Mouse (Mus musculus) embryonic stem cell, embryonic (primary cell): ENCODE measurements around the gene Acd.

Experiments
- CTCF ChIA-PET, 4 experiments: fragments of 300-600 bp in 2 of 4; fragments of 350-600 bp in 2 of 4; sonication (Branson Sonifier 250); formaldehyde crosslinking; loops; one replicate each; lab custom pipeline; 2022; ENCODE audit warnings: inconsistent platforms in 2 of 4; lab: Charles Lee
- POLR2A ChIA-PET, 4 experiments: fragments of 300-600 bp in 2 of 4; fragments of 350-600 bp in 2 of 4; sonication (Branson Sonifier 250); formaldehyde crosslinking; loops; one replicate each; lab custom pipeline; 2022; ENCODE audit warnings: antibody characterized with exemption in 4 of 4, inconsistent platforms in 1 of 4; lab: Charles Lee

Gene Acd

DNA sequence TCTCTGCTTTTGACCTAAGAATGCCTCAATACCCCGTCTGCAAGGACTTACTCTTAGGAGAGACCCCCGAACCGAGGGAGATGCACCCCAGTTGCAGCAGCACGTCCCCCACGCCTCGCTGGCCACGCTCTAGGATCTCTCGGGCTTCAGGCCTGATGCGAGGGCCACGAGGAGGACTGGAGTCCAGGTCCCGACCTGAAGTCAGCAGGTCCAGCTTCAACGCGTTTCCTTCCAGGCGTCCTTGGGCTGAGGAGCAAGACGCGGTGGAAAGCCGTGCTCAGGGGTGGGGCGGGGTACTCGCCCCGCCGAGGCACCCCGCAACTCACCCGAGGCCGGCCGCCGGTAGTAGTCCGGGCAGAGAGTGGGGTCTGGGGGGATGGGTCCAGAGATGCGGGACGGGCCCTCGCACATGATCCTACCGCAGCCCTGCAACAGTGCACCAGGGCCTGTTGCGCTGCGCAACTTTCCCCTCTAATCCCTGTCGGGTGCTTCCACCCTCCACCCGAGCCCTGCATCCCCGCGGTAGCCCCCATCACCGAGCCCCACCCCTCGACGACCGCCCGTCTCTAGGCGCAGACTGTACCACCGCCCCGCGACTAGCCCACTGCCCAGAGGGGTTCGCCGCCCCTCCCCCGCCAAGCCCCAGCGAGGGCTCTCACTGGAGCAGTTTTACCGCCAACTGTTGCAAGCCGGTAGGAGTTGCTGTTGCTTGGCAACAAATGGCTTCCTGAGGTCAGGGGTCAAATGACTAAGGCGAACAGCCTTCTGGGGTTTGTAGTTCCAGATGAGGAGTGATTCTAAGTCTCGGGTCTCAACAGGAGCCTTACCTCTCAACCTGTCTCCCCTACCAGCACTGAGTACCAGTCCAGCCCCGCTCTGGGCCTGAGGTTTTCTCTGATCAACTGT is 6.8 kb upstream of the Acd start, which contains the start of the genes 4933405L10Rik and Enkd1:
TSS of gene 4933405L10Rik (plus strand) at position 158 of the 906 bp plus-strand sequence.
TSS of gene Enkd1 (minus strand) at position 713 of the 906 bp plus-strand sequence.
- CTCF ChIA-PET = interaction anchor here in 2 of 4 experiments (0.5 to 1.5 kb wide), 4 partner anchors 63 to 295 kb away, joined by 3 to 10 read pairs (median 4); partner anchors contain the start of genes Kctd19 (in 1 of the 2) and Lrrc36 (in 1 of the 2)
- POLR2A ChIA-PET = interaction anchor here in 3 of 4 experiments (0.6 to 1.1 kb wide), 7 partner anchors 13 to 346 kb away, joined by 3 to 6 read pairs (median 4); no protein-coding TSS in a partner anchor

DNA sequence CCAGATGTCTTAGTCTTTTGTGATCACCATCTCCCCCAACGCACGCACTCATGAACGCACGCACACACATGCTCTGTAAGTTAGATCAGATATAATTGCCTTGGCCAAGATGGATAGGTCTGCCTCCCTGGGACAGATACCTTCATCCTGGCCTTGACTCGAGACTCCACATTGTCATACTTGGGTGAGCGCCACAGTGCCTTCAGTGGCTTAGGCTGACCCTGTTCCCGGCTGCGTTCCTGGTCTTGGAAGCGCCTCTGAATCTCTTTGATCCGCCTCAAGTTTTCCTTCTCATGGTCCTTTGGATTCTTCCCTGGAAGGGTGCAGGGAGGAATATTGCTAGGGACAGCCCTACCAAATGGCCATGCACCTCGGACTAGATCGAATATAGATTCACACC is 5.5 kb upstream of the Acd start:
- ChIA-PET CTCF (interaction anchor here in 1 of 4 experiments (0.6 kb wide), 1 partner anchor 281 kb away, joined by 3 read pairs; no protein-coding TSS in a partner anchor), POLR2A (interaction anchor here in 1 of 4 experiments (0.8 to 1.1 kb wide), 2 partner anchors 19 to 48 kb away, joined by 5 to 6 read pairs; no protein-coding TSS in a partner anchor)

DNA sequence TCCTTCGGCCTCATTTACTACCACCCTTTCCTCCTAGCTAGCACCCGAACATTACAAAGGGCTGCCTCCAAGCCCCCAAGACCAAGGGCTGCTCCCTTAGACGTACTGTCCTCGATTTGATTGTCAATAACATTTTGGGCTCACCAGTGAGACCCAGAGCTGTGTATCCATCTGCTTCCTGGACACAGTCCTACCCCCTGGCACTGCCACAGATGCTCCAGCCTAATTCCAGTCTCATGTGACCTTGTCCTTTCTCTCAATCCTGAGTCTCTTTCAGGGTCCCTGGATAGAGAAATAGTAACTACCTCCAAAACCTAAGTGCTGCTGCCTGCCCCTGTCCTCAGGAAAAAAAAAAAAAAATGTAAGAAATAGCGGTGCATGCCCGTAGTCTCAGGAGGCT is 4.1 kb upstream of the Acd start:
- ChIA-PET POLR2A (interaction anchor here in 3 of 4 experiments (0.5 to 2.4 kb wide), 14 partner anchors 12 to 1557 kb away, joined by 3 to 10 read pairs (median 4); partner anchors contain the start of genes Carmil2 (in 1 of the 3), Pskh1 (in 1 of the 3), Ranbp10 (in 1 of the 3) and Tppp3 (in 1 of the 3)), CTCF (interaction anchor here in 3 of 4 experiments (0.6 to 2.0 kb wide), 6 partner anchors 9 to 494 kb away, joined by 3 to 12 read pairs (median 4); no protein-coding TSS in a partner anchor)

DNA sequence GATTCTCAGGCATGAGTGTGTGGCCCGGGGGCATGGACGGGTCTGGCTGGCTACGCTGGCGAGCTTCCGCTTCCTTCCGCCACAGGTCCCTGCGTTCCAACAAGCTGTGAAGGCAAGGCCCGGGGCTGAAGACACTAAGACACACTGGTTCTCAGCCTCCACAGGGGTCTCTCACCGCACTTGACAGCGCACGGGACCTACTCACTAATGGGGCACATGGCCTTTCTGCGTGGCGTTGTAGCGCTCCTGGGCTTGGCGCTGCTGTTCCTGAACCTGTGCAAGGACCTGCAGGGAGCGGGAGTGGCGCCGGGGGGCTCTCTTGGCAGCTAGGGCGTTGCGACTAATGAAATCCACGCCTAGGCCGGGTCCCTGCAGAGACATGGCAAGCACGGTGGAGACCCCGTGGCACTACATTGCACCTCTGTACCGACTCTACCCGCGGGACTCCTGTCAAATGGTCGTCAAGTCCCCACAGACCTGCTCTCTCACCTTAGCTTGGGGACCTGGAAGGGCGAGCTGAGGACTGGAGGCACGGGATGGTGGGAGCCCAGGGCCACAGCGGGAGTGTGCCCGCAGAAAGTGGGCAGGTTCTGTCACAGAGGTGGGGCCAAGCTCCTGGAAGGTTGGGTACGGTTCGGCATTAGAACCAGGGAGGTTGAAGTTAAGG is 3.4 kb upstream of the Acd start:
- POLR2A ChIA-PET = interaction anchor here in 3 of 4 experiments (0.5 to 2.4 kb wide), 16 partner anchors 10 to 1364 kb away, joined by 3 to 10 read pairs (median 4); partner anchors contain the start of genes Ranbp10 (in 2 of the 3), Pskh1 (in 1 of the 3), Tppp3 (in 1 of the 3) and Tsnaxip1 (in 1 of the 3)
- CTCF ChIA-PET = interaction anchor here (0.5 to 2.0 kb wide), 8 partner anchors 10 to 494 kb away, joined by 3 to 12 read pairs (median 4); no protein-coding TSS in a partner anchor

DNA sequence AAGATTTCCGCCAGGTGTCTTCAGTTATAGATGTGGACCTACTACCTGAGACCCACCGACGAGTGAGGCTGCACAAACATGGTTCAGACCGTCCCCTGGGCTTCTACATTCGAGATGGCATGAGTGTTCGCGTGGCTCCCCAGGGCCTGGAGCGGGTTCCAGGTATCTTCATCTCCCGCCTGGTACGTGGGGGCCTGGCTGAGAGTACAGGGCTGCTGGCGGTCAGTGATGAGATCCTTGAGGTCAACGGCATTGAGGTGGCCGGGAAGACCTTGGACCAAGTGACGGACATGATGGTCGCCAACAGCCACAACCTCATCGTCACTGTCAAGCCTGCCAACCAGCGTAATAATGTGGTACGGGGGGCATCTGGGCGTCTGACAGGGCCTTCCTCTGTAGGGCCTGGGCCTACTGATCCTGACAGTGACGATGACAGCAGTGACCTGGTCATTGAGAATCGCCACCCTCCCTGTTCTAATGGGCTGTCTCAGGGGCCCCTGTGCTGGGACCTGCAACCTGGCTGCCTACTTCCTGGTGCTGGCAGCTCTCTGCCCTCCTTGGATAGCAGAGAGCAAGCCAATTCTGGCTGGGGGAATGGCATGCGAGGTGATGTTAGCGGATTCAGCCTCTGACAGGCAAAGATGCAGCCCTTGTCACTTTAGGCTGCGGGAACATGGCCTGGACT is 2.0 kb upstream of the Acd start:
- CTCF ChIA-PET = interaction anchor here in 2 of 4 experiments (0.5 to 2.0 kb wide), 2 partner anchors 11 to 18 kb away, joined by 3 to 6 read pairs; no protein-coding TSS in a partner anchor
- POLR2A ChIA-PET = interaction anchor here in 2 of 4 experiments (0.5 to 5.3 kb wide), 7 partner anchors 10 to 127 kb away, joined by 3 to 45 read pairs (median 5); partner anchors contain the start of genes Carmil2 (in 1 of the 2) and Ranbp10 (in 1 of the 2)

DNA sequence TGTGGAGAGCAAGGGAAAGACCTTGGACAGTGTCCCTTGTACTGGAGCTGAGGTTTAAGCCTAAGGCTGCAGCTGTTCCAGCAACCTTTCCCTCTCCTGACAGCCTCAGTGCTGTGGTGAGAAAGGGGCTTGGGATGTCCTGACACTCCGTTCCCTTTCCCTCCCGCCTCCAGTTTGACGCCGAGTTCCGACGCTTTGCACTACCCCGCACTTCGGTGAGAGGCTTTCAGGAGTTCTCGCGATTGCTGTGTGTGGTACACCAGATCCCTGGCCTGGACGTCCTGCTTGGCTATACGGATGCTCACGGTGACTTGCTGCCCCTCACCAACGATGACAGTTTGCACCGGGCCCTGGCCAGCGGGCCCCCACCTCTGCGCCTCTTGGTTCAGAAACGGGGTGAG is 1.1 kb upstream of the Acd start:
- CTCF ChIA-PET = interaction anchor here in 2 of 4 experiments (0.6 kb wide), 2 partner anchors 14 to 147 kb away, joined by 3 to 6 read pairs; no protein-coding TSS in a partner anchor
- POLR2A ChIA-PET = interaction anchor here in 3 of 4 experiments (0.5 to 5.3 kb wide), 6 partner anchors 15 to 264 kb away, joined by 3 to 45 read pairs (median 4); partner anchors contain the start of genes Atp6v0d1 (in 1 of the 3), Carmil2 (in 1 of the 3) and Slc12a4 (in 1 of the 3)

DNA sequence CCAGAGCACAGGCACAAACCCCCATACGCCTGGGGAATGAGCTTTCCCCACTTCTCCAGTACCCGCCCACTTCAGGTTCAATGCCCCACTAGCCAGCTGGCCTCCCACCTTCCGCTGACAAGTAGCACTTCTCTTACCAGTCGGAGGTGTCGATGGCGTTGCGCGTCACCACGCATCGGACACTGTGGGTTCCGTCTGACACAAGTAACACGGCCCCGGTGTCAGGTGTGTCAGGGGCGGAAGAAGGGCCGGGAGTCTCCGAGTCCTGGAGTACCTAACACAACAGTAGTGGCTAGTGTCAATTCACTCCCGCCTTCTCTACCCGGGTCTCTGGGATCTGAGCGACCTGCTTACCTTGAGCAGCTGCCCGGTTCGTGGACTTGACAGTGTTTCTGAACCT is 336 bp downstream of the Acd start:
- ChIA-PET CTCF (interaction anchor here in 3 of 4 experiments (0.7 to 1.6 kb wide), 13 partner anchors 14 to 230 kb away, joined by 3 to 7 read pairs (median 3); partner anchors contain the start of gene Tppp3 (in 1 of the 3)), POLR2A (interaction anchor here in 3 of 4 experiments (0.6 to 5.7 kb wide), 43 partner anchors 8 to 357 kb away, joined by 3 to 58 read pairs (median 4); partner anchors contain the start of genes Carmil2 (in 3 of the 3), Agrp (in 2 of the 3), Ctcf (in 2 of the 3) and Pskh1 (in 2 of the 3))

DNA sequence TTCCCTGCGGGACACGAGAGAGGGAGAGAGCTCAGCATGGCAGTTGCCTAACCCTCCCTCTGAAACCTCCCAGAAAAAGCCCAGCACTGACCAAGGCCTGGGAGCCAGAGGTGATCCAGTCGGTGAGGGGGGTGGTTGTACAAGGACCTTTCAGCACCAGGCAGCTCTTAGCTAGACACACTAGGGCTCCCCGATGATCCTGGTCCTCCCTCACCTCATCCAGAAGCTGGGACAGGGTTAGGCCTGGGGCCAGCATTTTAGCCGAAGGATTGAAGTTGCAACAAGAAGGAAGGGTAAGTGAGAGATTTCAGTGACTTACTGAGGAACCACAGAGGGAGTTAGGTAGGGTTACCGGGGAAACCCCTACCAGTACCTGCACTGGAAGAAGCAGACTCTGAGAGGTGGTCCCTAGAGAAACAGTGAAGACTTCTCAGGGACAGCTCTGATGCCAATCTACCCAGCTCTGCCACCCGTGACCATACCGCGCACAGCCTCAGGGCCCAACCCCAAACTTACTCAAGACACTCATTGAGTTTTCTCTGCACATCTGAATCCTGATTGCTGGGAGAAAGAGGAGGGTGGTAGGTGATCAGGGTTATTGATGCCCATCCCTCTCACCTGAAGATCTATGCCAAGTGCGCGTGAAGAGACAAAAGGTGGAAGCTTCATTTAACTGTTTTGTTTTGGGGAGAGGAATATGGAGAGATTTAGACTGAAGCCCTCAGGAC is 1.2 kb downstream of the Acd start:
- ChIA-PET CTCF (interaction anchor here in 3 of 4 experiments (0.7 to 1.6 kb wide), 8 partner anchors 13 to 230 kb away, joined by 3 to 5 read pairs (median 4); partner anchors contain the start of gene Tppp3 (in 1 of the 3)), POLR2A (interaction anchor here in 3 of 4 experiments (0.7 to 5.7 kb wide), 32 partner anchors 10 to 352 kb away, joined by 3 to 58 read pairs (median 5); partner anchors contain the start of genes Carmil2 (in 3 of the 3), Agrp (in 2 of the 3), Ctcf (in 2 of the 3) and Ranbp10 (in 2 of the 3))

DNA sequence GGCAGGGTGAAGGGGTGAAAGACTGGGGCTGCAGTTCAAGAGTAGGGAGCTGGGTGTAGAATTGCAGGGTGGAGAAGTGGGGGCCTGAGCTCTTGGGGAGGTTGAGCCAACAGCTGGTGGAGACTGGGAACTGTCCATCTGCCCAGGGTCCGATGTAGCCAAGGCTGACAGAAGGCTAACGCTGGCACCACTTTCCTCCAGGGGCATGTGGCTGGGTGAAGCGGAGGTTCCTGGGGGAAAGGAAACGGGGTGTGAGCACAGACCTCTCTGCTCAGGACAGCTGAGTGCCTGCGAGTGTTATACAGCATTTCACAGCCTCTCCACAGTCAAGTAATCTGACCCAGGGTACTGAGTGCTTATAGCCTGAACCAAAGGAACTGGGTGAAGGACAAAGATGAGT is 2.2 kb downstream of the Acd start:
- POLR2A ChIA-PET = interaction anchor here in 3 of 4 experiments (0.6 to 5.7 kb wide), 9 partner anchors 9 to 157 kb away, joined by 3 to 58 read pairs (median 3); partner anchors contain the start of genes Carmil2 (in 2 of the 3) and Agrp (in 1 of the 3)
- CTCF ChIA-PET = interaction anchor here in 2 of 4 experiments (0.7 to 1.0 kb wide), 2 partner anchors 102 to 166 kb away, joined by 3 to 4 read pairs; no protein-coding TSS in a partner anchor

DNA sequence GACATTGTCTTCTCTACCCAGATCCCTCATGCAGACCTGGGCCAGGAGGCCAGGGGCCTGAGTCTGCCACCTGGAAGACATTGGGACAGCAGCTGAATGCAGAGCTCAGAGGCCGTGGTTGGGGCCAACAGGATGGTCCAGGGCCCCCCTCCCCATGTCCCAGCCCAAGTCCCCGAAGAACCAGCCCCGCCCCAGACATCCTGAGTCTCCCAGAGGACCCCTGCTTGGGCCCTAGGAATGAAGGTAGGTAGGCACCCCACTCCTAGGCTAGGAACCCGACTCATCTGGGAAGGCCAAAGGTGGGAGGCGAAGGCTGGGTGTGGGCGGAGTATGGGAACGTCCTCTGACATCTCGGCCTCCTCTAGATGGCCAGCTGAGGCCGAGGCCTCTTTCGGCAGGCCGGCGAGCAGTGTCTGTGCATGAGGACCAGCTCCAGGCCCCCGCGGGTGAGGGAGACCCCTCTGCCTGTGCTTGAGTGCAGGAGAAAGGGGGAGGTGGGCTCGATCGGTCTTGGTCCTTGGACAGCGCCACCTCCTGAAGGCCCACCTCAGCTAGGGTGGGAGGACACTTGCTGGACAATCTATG is 3.6 kb downstream of the Acd start:
- POLR2A ChIA-PET = interaction anchor here in 3 of 4 experiments (1.0 to 5.7 kb wide), 3 partner anchors 9 to 11 kb away, joined by 6 to 58 read pairs (median 45); partner anchors contain the start of gene Carmil2 (in 2 of the 3)
- CTCF ChIA-PET = interaction anchor here in 1 of 4 experiments (1.4 kb wide), 1 partner anchor 233 kb away, joined by 3 read pairs; no protein-coding TSS in a partner anchor

DNA sequence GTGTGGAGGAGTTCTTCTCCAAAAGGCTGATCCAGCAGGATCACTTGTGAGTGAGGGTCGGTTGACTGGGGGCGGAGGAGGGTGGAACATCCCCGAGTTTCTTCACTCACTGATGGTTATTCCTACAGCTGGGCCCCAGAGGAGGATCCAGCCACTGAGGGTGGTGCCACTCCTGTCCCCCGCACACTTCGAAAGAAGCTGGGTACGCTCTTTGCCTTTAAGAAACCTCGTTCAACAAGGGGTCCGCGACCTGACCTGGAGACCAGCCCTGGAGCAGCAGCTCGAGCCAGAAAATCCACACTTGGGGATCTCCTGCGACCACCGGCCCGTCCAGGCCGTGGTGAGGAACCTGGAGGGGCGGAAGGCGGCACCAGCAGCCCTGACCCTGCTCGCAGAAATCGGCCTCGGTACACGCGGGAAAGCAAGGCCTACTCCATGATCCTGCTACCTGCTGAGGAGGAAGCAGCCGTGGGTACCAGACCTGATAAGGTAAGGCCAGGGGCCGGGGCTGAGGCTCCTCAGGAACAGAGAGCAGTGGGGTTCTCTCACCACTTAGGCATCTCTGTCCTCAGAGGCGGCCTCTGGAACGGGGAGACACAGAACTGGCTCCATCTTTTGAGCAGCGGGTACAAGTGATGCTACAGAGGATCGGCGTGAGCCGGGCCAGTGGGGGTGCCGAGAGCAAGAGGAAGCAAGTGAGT is 5.7 kb downstream of the Acd start:
- ChIA-PET CTCF (interaction anchor here in 2 of 4 experiments (0.6 to 1.6 kb wide), 3 partner anchors 21 to 90 kb away, joined by 3 to 8 read pairs (median 4); partner anchors contain the start of gene Ripor1 (in 1 of the 2)), POLR2A (interaction anchor here in 2 of 4 experiments (0.5 to 1.6 kb wide), 4 partner anchors 14 to 205 kb away, joined by 3 to 6 read pairs (median 4); no protein-coding TSS in a partner anchor)

DNA sequence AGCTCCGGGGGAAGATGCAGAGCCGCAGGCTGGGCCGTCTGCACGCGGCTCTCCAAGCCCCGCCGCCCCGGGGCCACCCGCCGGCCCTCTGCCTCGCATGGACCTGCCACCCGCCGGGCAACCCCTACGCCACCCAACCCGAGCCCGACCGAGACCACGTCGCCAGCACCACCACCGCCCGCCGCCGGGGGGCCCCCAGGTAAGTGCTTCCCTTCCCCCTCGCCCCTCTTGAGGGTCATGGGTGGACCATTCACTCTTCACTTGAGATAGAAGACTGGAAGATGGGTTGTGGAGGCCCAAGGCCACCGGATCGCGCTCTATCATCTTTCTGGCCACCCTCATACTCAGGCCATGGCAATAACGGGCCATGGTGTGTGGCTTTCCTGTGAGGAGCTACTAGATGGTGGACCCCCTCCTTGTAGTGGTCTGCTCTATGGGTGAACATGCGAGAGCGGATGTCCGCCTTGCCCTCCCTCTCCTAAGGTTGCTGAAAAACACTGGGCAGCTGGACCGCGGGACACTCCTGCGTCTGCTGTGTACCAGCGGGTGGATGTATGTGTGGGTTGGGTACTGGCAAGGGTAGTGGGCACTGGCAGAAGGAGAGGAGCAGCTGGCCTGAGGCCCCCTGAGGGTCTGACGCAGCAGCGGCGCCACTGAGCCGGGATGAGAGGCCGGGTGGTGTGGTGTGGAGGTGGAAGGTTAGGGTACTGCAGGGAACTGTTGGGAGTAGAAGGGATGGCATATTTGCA is 6.7 kb downstream of the Acd start:
- ChIA-PET POLR2A (interaction anchor here in 3 of 4 experiments (0.5 to 2.9 kb wide), 14 partner anchors 10 to 133 kb away, joined by 3 to 10 read pairs (median 3); partner anchors contain the start of genes Ranbp10 (in 2 of the 3), 4933405L10Rik (in 1 of the 3), Agrp (in 1 of the 3) and Ctcf (in 1 of the 3)), CTCF (interaction anchor here in 3 of 4 experiments (0.5 to 1.9 kb wide), 8 partner anchors 20 to 220 kb away, joined by 3 to 6 read pairs (median 3); partner anchors contain the start of genes Agrp (in 1 of the 3), Ctcf (in 1 of the 3) and Ripor1 (in 1 of the 3))

DNA sequence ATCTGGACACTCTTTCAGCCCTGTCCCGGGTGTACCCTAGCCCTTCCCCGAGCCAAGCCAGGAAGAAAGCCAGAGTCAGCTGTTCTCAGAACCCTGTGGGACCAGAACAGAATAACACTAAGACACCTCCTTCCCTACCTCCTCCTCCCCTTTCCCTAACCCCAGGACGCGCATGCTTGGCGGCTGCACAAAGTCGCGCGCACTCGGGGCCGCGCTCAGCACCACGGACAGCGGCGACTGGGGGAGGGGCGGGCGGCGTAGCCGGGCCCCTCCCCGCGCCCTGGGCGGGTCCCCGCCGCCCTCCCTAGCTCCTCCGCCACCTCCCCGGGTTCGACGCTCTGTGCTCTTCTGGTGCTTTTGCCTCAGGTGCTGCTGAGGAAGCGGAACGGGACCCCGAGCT is 7.3 kb downstream of the Acd start:
- ChIA-PET POLR2A (interaction anchor here in 3 of 4 experiments (0.5 to 2.9 kb wide), 18 partner anchors 10 to 271 kb away, joined by 3 to 10 read pairs (median 3); partner anchors contain the start of genes Ranbp10 (in 2 of the 3), Agrp (in 1 of the 3) and Ctcf (in 1 of the 3)), CTCF (interaction anchor here (0.6 to 1.9 kb wide), 9 partner anchors 20 to 97 kb away, joined by 3 to 9 read pairs (median 3); partner anchors contain the start of genes Agrp (in 1 of the 4), Ctcf (in 1 of the 4) and Ripor1 (in 1 of the 4))
